Mouse (Mus musculus): ENCODE measurements around the gene Enkd1.

DNA sequence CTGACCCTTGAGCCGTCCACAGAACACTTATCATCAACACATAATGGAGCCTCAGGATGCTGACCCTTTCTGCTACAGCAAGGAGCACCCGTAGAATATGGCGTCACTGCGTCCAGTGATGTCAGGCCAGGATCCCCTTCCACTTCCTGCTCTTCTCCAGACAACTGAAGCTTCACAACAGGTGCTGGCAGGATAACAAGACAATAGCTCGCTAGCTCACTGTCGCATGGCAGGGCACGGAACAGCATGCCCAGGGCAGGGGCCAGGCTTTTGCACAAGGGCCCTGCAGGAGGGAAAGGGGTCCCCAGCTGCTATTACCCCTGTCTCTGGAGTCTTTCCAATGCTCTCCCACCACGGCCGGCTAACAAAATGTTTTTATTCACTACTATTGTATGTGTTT, 14.9 kb upstream of the Enkd1 start:
- TF ChIP-seq RCOR1 (IDR thresholded peaks at IDR 0.05; ENCODE audit: low read depth, low read length) (no peak), POLR2A (IDR thresholded peaks at IDR 0.05; ENCODE audit: control insufficient read depth in 1 of 2, insufficient read depth in 1 of 2, low read depth in 1 of 2, low read length in 2 of 2, poor library complexity in 1 of 2) (no peak), MAX (IDR thresholded peaks at IDR 0.05; ENCODE audit: low read length) (no peak), CTCF (IDR thresholded peaks at IDR 0.05 in 2 of 3, conservative IDR thresholded peaks at IDR 0.05 in 1 of 3; ENCODE audit: control insufficient read depth in 1 of 3, insufficient read depth in 1 of 3, low read depth in 2 of 3, low read length in 3 of 3, poor library complexity in 1 of 3, severe bottlenecking in 1 of 3) (no peak), ZNF384 (IDR thresholded peaks at IDR 0.05; ENCODE audit: low read depth, low read length) (no peak), POLR2AphosphoS2 (IDR thresholded peaks at IDR 0.05; ENCODE audit: low read length) (no peak)

Measured in MEL (cell line).